Mouse (Mus musculus) layer of hippocampus, adult 2 months (tissue): ENCODE measurements at regions not wholly inside any gene's neighbourhood (a gene's known extent, or its start where the extent isn't known, plus 50 kb on each side); places are given as distances from the start of the nearest gene placed in this dataset.
"Not testable (repeated sequence)": the region's sequence is repeated elsewhere in the genome, so short reads cannot be mapped to it uniquely, and the experiment has no call there.

Experiments used
- DNase-seq, 2 experiments: peaks; one replicate each; pipeline ENCODE4 v3.0.0; 2022; ENCODE audit warnings: low spot score in 2 of 2
- H3K27ac ChIP-seq: fragments of 200-600 bp; 2 replicates; pipeline ENCODE4 v1.8.1; 2022
- H3K4me3 ChIP-seq: fragments of 200-600 bp; 2 replicates; pipeline ENCODE4 v1.8.1; 2022; ENCODE audit warnings: mild to moderate bottlenecking
- CTCF ChIP-seq: fragments of 200-600 bp; conservative IDR thresholded peaks from 2 replicates; pipeline ENCODE4 v1.8.1; 2022; ENCODE audit warnings: antibody characterized with exemption, mild to moderate bottlenecking, moderate library complexity

- Histone ChIP-seq H3K4me3 (no peak overlapping the region), H3K27ac (no peak overlapping the region)
- no peak for TF ChIP-seq CTCF
- DNase-seq: no peak
Observed at GRCm38 (mm10) chr11:15027213-15027612, 428.1 kb downstream of the Pom121l12 start.

GRCm38 (mm10) chr11:15042168-15042567, 443.1 kb downstream of the Pom121l12 start:
- Histone ChIP-seq H3K27ac (no peak overlapping the region), H3K4me3 (no peak overlapping the region)
- TF ChIP-seq CTCF: no peak
- no peak for DNase-seq

DNA sequence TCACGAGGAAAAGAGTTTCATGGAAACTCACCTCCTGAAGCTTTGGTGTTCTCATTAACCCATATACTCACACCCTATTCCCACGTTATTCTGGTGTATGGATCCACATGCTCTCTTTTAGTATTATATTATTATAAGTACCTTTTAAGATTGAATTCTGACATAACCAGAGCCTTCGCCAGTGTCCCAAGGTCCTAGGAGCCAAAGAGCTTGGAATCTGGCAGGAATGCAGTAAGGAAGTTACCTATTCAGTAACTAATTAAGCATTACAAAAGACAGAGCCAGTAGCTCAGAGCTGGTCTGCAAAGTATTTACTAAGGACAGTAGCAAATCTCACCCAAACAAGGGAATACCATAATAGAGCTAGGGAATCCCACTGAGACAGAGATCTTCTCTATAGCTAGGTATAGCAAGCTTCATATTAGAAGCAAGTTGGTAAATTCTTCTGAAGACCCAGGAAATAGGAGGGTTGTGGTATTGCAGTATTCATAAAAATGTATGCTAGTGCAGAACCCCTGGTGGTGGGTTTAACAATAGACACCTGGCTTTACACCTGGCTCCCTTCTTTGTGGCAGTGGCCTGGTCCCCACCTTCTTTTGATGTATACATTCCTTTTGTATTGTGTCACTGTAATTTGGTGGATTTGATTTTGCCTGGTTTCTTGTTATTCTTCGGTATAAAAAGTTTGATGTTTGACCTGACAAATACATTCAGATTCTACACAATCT, 490.0 kb downstream of the Pom121l12 start:
- not testable (repeated sequence) for H3K4me3 ChIP-seq, H3K27ac ChIP-seq, DNase-seq

GRCm38 (mm10) chr11:15096900-15097299, 497.8 kb downstream of the Pom121l12 start:
- no peak overlapping the region for H3K27ac ChIP-seq
- H3K4me3 ChIP-seq: no peak overlapping the region
- no peak for DNase-seq
- TF ChIP-seq CTCF: no peak

DNA sequence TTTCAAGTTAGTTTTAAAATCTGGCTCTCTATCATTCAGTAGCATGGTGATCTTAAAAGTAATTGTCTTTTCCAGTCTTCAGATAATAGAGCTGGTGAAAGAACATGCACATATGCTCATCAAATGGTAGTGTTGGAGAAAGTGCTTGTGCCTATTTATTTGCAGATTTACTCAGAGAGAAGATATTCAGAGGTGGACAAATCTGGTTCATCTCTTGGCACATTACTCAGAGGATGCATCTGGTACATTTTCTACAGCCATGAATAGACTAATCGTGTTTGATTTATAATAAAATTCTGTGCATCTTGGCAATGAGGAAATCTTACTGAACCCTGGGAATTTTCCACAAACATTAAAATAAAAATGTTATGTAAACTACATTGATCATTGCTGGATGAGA, 509.0 kb downstream of the Pom121l12 start:
- Histone ChIP-seq H3K4me3 (no peak overlapping the region), H3K27ac (peak overlapping the region; percentile 78)
- peak; percentile 29 to 63 for DNase-seq
- no peak for TF ChIP-seq CTCF

DNA sequence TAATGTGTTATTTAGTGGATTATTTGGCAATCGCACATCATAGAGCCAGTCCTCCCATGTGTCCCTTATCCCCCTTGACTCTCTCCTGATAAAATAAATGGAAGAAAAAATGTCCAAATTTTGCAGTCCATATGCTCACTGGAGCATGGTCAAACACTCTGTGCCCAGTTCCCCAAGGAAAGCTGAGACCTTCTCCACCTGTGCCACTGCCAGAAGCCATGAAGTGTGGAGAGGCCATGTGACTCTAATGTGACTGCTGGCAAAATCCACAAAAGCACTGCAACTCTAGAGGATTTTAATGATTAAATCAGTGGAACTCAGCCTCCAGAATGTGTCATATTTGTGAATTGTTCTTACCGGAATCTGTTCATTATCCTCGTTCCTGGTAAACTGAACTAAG, 514.5 kb downstream of the Pom121l12 start:
- H3K4me3 ChIP-seq: no peak overlapping the region
- no peak for TF ChIP-seq CTCF

DNA sequence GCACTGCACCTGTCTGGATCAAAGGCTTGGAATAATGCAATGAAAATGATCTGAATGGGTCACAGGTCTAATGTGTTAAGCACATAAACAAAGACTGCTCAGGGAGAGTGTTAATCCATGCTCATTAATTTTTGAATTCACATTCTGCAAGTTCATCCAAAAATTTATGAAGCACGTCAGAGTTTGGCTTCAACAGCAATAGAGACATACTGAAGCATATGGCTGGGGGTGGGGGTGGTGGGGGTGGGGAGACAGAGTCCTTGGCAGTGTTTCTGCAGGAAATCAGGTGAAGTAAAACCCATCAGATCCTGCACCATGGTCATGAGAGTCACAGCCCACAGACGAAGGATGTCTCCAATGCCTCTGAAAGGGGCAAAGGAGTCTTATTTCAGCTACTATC, 526.7 kb downstream of the Pom121l12 start:
- no peak overlapping the region for H3K4me3 ChIP-seq
- DNase-seq: no peak
- no peak overlapping the region for H3K27ac ChIP-seq
- no peak for TF ChIP-seq CTCF

More for the DNA sequence above, 514.5 kb downstream of the Pom121l12 start:
- no peak overlapping the region for H3K27ac ChIP-seq
- DNase-seq: no peak
